Mouse (Mus musculus): Measurements from ENCODE around the gene Gm10645.

- TF ChIP-seq CTCF (IDR thresholded peaks at IDR 0.05; ENCODE audit: borderline replicate concordance, extremely low read depth, insufficient read depth, insufficient read length) (no peak), POLR2A (IDR thresholded peaks at IDR 0.05; ENCODE audit: borderline replicate concordance, extremely low read depth, insufficient read depth, insufficient read length, poor library complexity, severe bottlenecking) (no peak)
Measured at GRCm38 (mm10) chr8:83196088-83196487, 30.1 kb upstream of the Gm10645 start.
